Mouse (Mus musculus) retina, postnatal 7 days (tissue): ENCODE data around the gene Nebl.

Experiments used
- DNase-seq: peaks from one replicate; pipeline ENCODE4 v3.0.0-alpha.2; 2012; ENCODE audit warnings: low read depth, low spot score

The Nebl gene

GRCm38 (mm10) chr2:17640861-17641260 is 90.4 kb downstream of the Nebl start:
- no peak for DNase-seq

- no peak for DNase-seq
These were observed 92.6 kb downstream of the Nebl start for GRCm38 (mm10) chr2:17638631-17639030.

GRCm38 (mm10) chr2:17623931-17624330 is 107.3 kb downstream of the Nebl start:
- no peak for DNase-seq

GRCm38 (mm10) chr2:17610259-17610658 is 121.0 kb downstream of the Nebl start:
- DNase-seq, result no peak

- DNase-seq, result no peak
These were observed 127.7 kb downstream of the Nebl start for GRCm38 (mm10) chr2:17603573-17603972.

GRCm38 (mm10) chr2:17600652-17601051 is 130.6 kb downstream of the Nebl start:
- no peak for DNase-seq

GRCm38 (mm10) chr2:17599860-17600259 is 131.4 kb downstream of the Nebl start:
- no peak for DNase-seq

GRCm38 (mm10) chr2:17597932-17598331 is 133.3 kb downstream of the Nebl start:
- DNase-seq, result no peak

- no peak for DNase-seq
These were observed 141.6 kb downstream of the Nebl start for GRCm38 (mm10) chr2:17589669-17590068.

GRCm38 (mm10) chr2:17585329-17585992 is 145.8 kb downstream of the Nebl start:
- no peak for DNase-seq

GRCm38 (mm10) chr2:17575648-17576047 is 155.6 kb downstream of the Nebl start:
- no peak for DNase-seq

GRCm38 (mm10) chr2:17571716-17572115 is 159.5 kb downstream of the Nebl start:
- no peak for DNase-seq

GRCm38 (mm10) chr2:17558889-17559742 is 172.1 kb downstream of the Nebl start:
- DNase-seq, result no peak

- no peak for DNase-seq
These were observed 181.2 kb downstream of the Nebl start for GRCm38 (mm10) chr2:17549895-17550558.

- no peak for DNase-seq
These were observed 184.8 kb downstream of the Nebl start for GRCm38 (mm10) chr2:17546354-17546948.

GRCm38 (mm10) chr2:17539737-17540136 is 191.5 kb downstream of the Nebl start:
- DNase-seq, result no peak

GRCm38 (mm10) chr2:17538493-17538892 is 192.8 kb downstream of the Nebl start:
- DNase-seq, result no peak

GRCm38 (mm10) chr2:17531355-17532105 is 199.7 kb downstream of the Nebl start:
- DNase-seq, result no peak

- DNase-seq, result no peak
These were observed 205.3 kb downstream of the Nebl start for GRCm38 (mm10) chr2:17525739-17526526.

- no peak for DNase-seq
These were observed 206.1 kb downstream of the Nebl start for GRCm38 (mm10) chr2:17525211-17525610.
